Mouse (Mus musculus) inflammation-experienced regulatory T-cells, adult 6 months (primary cell): ENCODE data around the gene Mettl17. TPM values are rescaled to one million over a fixed set of nuclear protein-coding genes. Genes with fewer than 3 reads are reported as not detected.

Source experiments
- ATAC-seq: one replicate; pipeline ENCODE4 v1.8.0; 2017
- polyA plus RNA-seq, 3 experiments: library from polyadenylated mRNA; unstranded; fragments of 100-300 nt; shearing (Covaris generic); gene quantifications; one replicate each; pipeline ENCODE4 v1.2.1; 2017

Gene Mettl17
- polyA plus RNA-seq, 3 experiments from 2014 or later = 26.7 to 75.2 (median 69.3) TPM

GRCm38 (mm10) chr14:51929968-51930367, 45.3 kb downstream of the Mettl17 start:
- ATAC-seq = no peak

- peak; percentile 72 for ATAC-seq
Observed at GRCm38 (mm10) chr14:51930824-51931223, 46.2 kb downstream of the Mettl17 start.

- ATAC-seq = no peak
Observed at GRCm38 (mm10) chr14:51932092-51933020, 47.7 kb downstream of the Mettl17 start.

GRCm38 (mm10) chr14:51939005-51939404, 54.4 kb downstream of the Mettl17 start:
- no peak for ATAC-seq

- ATAC-seq = no peak
Observed at GRCm38 (mm10) chr14:51940944-51941560, 56.4 kb downstream of the Mettl17 start.

- no peak for ATAC-seq
Observed at GRCm38 (mm10) chr14:51941577-51941976, 56.9 kb downstream of the Mettl17 start.

GRCm38 (mm10) chr14:51942236-51942635, 57.6 kb downstream of the Mettl17 start:
- ATAC-seq = no peak

Other genes starting within 250 kb of the Mettl17 start
- not detected for gene Gm4181, start 249.2 kb upstream of the Mettl17 start, polyA plus RNA-seq
- not detected for gene Gm17079, start 189.4 kb upstream of the Mettl17 start, polyA plus RNA-seq
- gene Gm5800, start 167.7 kb upstream of the Mettl17 start, polyA plus RNA-seq = not detected
- not detected for gene Ang4, start 111.3 kb upstream of the Mettl17 start, polyA plus RNA-seq
- not detected for gene AY358078, start 84.8 kb upstream of the Mettl17 start, polyA plus RNA-seq
- not detected for gene Ear6, start 31.1 kb upstream of the Mettl17 start, polyA plus RNA-seq
- under 1 TPM; 0.29 to 0.40 (median 0.34) TPM for gene Slc39a2, start 8.0 kb downstream of the Mettl17 start, polyA plus RNA-seq
- 10 to 100 TPM in 2 of 3 experiments, 1 to 10 TPM in 1; 9.3 to 31.1 (median 21.3) TPM for gene Ndrg2, start 29.3 kb downstream of the Mettl17 start, polyA plus RNA-seq
- gene Tppp2, start 33.6 kb downstream of the Mettl17 start, polyA plus RNA-seq = not detected
- gene Rnase13, start 37.9 kb downstream of the Mettl17 start, polyA plus RNA-seq = not detected
- gene Arhgef40, start 99.9 kb downstream of the Mettl17 start, polyA plus RNA-seq = 1 to 10 TPM in 1 of 3 experiments, under 1 TPM in 2; 0.41 to 1.3 (median 0.90) TPM
- under 1 TPM in 1 of 3 experiments, not detected in 2; 0.87 TPM for gene Tmem253, start 130.8 kb downstream of the Mettl17 start, polyA plus RNA-seq
- 1 to 10 TPM; 1.4 to 1.9 (median 1.6) TPM for gene Zfp219, start 135.9 kb downstream of the Mettl17 start, polyA plus RNA-seq
- not detected for gene Olfr221, start 157.6 kb downstream of the Mettl17 start, polyA plus RNA-seq
- 100 to 1,000 TPM; 399 to 498 (median 471) TPM for gene Hnrnpc, start 219.2 kb downstream of the Mettl17 start, polyA plus RNA-seq
- gene Rpgrip1, start 225.9 kb downstream of the Mettl17 start, polyA plus RNA-seq = 100 to 1,000 TPM in 1 of 3 experiments, 10 to 100 TPM in 2; 79.7 to 117 (median 94.9) TPM